Mouse (Mus musculus) heart, postnatal 10 days (tissue): ENCODE measurements around the gene Rbm20. TPM values are rescaled to one million over a fixed set of nuclear protein-coding genes. Genes with fewer than 3 reads are reported as not detected.

Source experiments
- DNase-seq, 2 experiments: peaks; one replicate each; pipeline ENCODE4 v3.0.0; 2021
- intact Hi-C: fragments of 180-260 bp; cut with DNase I; formaldehyde crosslinking; loops from one replicate; pipeline ENCODE4 v1.15.1; 2025
- total RNA-seq, 2 experiments: library from RNA; stranded (reverse); gene quantifications; 2 replicates each; pipeline ENCODE4 v1.2.3; 2021

The Rbm20 gene
- total RNA-seq, 2 experiments from 2014 or later: 257 to 294 TPM

DNA sequence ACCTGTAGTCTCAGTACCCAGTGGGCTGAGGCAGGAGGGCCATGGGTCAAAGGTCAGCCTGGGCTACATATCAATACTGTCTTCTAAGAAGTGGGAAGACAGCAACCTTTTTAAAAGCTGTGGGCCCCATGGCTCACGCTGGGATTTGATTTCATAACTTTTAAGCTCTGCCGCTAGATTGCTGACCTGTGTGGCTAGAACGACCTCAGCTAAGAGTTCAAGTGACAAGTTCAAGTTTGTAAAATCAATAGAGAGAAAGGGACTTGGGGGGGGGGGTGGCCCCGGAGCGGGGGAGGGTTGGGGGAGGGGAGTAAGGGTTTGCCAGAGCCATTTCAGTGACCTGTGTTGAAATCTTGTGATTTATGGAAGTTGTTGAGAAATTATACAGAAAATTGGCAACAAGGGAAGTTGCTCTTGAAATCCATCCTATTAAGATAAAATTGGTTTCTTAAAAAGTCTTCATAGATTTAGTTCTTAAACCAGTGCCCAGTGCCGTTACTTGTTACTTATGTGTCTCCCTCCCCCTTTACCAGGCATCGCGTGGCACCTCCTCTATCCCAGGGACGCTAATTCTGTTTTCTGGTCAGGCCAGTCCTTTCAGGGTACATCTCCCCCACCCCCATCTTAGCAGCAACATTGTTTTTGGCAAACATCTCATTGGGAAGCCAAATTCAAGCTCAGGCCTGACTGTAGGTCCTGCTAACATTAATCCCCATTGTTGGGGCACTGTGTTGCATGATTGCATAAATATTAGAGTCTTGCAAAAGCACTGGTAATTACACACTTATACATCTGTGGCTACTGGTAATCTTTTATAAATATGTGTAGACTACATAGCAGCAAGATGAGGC lies 103.9 kb downstream of the Rbm20 start:
- intact Hi-C loops: no loop called here
- no peak for DNase-seq

DNA sequence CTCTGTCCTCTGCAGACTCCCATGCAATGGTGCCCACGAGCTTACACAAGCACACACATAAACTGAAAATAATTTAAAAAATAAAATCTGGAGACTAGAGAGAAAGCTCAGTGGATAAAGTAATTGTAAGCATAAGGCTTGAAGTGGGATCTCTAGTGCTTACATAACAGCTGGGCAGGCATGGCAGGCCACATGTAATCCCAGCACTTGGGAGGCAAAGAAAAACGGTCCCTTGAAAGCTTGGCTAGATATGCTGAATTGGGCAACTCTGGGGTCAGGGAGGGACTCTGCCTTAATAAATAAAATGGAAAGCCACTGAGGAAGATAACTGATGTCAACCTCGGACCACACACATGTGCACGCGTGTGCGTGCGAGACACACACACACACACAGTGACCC lies 104.7 kb downstream of the Rbm20 start:
- intact Hi-C loops: no loop called here
- DNase-seq: no peak

DNA sequence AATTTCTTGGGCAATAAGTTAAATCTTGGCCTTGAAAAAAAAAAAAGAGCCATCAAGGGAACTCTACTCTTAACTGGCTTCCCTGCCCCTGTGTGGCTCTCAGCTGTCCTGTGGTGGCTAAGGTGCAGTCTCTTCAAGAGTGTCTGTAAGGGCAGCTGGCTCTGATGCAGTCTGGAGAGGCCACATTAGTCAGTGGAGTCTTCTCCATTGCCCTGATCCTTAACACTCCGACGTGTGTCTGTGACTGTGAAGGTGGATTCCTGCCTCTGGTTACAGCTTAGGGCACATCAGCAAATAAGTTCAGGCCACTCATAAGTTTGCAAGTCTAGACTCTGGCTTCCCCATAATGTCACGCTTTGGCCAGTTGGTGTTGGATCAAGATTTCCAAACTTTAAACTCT lies 108.2 kb downstream of the Rbm20 start:
- DNase-seq: no peak
- intact Hi-C loops: no loop called here

- DNase-seq: peak; percentile 60 to 65
- intact Hi-C loops: no loop called here
Observed at GRCm38 (mm10) chr19:53786239-53786638, 109.1 kb downstream of the Rbm20 start.

GRCm38 (mm10) chr19:53786836-53787235 lies 109.7 kb downstream of the Rbm20 start:
- DNase-seq: no peak
- intact Hi-C loops: no loop called here

DNA sequence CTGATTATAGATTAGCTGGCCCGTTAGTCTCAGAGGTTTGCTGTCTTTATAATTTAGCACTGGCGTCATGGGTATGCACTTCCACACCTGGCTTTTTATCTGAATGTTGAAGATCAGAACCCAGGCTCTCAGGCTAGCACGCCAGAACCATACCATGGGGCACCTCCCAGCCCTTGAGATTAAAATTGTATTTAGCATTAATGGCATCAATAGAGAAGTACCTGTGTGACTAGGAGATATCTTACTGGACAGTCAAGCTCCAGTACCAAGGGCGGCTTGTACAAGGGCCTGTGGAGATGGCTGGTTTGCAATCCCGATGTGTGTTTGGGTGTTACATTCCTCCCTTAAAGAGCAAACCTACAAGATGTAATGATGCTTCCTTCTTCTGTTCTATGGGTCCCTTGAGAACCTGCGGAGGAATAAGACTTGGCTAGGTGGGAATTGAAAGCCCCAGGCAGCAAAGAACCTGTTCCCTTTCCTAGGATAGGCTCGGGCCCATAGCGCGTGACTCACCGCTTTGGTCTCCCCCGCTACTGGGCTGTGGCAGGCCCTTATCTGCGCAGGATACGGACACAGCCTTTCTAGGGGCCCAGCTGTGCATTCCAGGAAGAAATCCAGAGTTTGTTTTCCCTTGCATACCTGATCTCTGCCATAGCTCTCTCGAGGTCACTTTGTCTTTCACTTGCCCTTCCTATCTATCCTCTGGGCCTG lies 111.7 kb downstream of the Rbm20 start:
- DNase-seq: peak in 1 of 2 experiments; percentile 56
- intact Hi-C loops: no loop called here

GRCm38 (mm10) chr19:53789571-53789970 lies 112.5 kb downstream of the Rbm20 start:
- intact Hi-C loops: no loop called here
- DNase-seq: peak in 1 of 2 experiments; percentile 22

- intact Hi-C loops: no loop called here
- peak in 1 of 2 experiments; percentile 59 for DNase-seq
Observed at GRCm38 (mm10) chr19:53791751-53792720, 114.9 kb downstream of the Rbm20 start.

GRCm38 (mm10) chr19:53792976-53793897 lies 116.1 kb downstream of the Rbm20 start:
- DNase-seq: peak; percentile 69 to 76
- intact Hi-C loops: no loop called here

GRCm38 (mm10) chr19:53793994-53794890 lies 117.1 kb downstream of the Rbm20 start:
- intact Hi-C loops: no loop called here
- DNase-seq: no peak

- intact Hi-C loops: no loop called here
Observed at GRCm38 (mm10) chr19:53794996-53795395, 117.9 kb downstream of the Rbm20 start.

DNA sequence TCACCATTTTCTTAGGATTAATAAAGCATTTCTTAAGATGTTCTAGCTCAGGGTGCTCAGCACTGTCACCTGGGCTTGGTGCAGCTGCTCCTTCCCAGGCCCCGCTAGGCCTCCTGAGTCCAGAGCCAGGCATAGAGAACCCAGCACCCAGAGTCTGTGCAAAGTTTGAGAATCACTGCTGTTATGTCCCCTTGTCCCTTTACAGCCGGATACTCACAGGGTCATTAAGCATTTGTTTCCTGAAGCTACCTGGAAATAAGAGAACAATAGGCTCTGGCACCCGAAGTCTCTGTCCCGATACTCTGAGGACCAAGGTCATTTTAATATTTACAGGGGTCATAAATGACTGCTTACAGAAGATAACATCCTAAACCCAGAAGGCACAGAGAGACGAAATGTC lies 118.9 kb downstream of the Rbm20 start:
- intact Hi-C loops: no loop called here
- no peak for DNase-seq

More at GRCm38 (mm10) chr19:53794996-53795395, 117.9 kb downstream of the Rbm20 start:
- no peak for DNase-seq

DNA sequence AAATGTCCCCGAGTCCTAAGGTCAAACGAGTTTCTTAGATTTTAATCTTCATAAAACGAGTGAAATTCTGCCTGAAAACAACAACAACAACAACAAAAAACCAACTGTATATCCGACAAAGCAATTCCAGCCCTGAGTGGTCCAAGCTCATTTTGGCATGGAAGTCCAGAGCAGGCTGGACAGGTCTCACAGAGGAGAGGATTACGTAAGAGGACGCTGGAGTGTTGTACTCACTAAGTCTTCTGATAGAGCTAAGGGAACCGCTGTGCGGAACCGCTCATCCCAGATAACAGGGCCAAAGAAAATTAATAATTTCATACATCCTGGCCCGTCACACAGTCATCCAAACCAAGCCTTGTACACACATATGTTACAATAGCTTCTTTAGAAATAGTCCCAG lies 120.7 kb downstream of the Rbm20 start:
- DNase-seq: peak in 1 of 2 experiments; percentile 60
- intact Hi-C loops: no loop called here

DNA sequence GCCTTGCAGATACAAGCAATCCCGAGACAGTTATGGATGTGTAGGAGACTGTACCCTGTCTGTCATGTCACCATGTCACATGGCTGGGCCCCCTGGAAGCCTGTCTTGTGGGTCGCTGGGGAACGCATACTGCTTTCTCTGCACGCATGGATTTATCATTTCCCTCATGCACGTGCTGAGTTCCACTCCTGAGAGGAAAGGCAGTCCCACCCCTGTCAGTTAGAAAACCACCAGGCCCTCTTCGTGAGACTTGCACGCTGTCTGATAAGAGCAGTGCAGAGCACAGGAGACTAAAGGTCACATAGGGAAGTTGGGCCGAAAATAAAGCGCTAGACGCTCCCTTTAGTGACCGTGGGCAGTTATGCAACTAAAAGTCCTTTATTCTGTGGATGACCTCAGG lies 122.8 kb downstream of the Rbm20 start:
- intact Hi-C loops: no loop called here
- DNase-seq: peak in 1 of 2 experiments; percentile 65

DNA sequence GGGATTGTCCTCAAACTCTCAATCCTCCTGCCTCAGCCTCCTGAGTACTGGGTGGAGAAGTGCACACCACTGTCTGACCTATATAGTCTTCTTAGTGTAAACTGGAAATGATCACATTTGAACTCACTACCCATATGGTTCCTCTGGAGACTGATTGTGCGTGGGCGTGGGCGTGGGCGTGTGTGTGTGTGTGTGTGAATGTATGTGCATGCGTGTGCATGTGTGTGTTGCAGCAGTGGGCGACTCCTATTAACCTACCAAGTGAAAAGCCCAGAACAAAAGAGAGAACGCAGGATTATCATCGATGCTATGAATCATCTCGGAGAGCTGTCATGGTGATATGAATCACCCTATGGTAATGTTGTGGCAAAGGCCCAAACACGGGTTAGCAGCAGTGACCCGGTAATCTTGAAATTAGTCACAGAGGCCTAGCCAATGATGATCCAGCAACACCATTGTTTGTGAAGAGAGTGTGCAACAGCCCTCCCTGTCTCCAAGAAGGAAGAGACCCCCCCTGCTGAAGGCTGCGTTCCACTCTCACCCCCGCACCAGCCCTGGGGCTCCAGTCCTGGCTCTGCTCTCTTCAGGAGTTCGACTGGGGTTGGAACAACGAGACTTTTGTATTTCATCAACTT lies 123.4 kb downstream of the Rbm20 start:
- DNase-seq: no peak
- intact Hi-C loops: no loop called here

DNA sequence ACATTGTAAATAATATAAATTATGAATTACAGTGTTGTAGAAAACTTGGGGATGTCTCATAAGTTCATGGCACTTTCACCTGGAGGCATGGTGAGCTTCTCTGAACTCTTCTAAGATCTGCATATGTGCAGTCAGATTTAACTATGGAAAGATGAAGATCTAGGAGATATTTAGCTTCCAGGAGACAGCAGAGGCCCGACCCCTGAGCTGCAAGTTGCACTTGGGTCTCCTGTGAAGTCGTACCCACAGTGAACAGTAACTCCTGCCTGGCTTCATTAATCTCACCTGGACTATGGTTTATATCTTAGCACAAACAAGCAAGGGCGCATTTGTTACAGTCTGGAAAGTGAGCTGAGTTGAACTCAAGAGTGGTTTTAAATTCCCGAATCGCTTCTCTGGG lies 124.3 kb downstream of the Rbm20 start:
- DNase-seq: no peak
- intact Hi-C loops: no loop called here

GRCm38 (mm10) chr19:53801789-53802683 lies 124.9 kb downstream of the Rbm20 start:
- peak; percentile 81 to 87 for DNase-seq
- intact Hi-C loops: no loop called here
